Mouse (Mus musculus) naive thymus-derived CD4-positive, alpha-beta T cell, adult 2 months (primary cell): ENCODE data around the gene Mapkapk2.
A peak's percentile ranks its signal among the peaks of the same experiment; 100 is the strongest.

ENCODE experiments used
- DNase-seq: peaks from one replicate; pipeline ENCODE4 v3.0.0-alpha.2; 2011; ENCODE audit warnings: low read depth

The Mapkapk2 gene

GRCm38 (mm10) chr1:131020425-131021310 lies 77.0 kb downstream of the Mapkapk2 start:
- no peak for DNase-seq

- no peak for DNase-seq
Observed at GRCm38 (mm10) chr1:131019492-131020098, 78.0 kb downstream of the Mapkapk2 start, which contains the start of gene Il10. Il10 (plus strand) TSS chr1:131019845.

- DNase-seq = no peak
Observed at GRCm38 (mm10) chr1:131015879-131016278, 81.7 kb downstream of the Mapkapk2 start.

- no peak for DNase-seq
Observed at GRCm38 (mm10) chr1:131015281-131015680, 82.3 kb downstream of the Mapkapk2 start.

- DNase-seq = no peak
Observed at GRCm38 (mm10) chr1:131013926-131014325, 83.7 kb downstream of the Mapkapk2 start.

- DNase-seq = no peak
Observed at GRCm38 (mm10) chr1:131012494-131012893, 85.1 kb downstream of the Mapkapk2 start.

- no peak for DNase-seq
Observed at GRCm38 (mm10) chr1:131010201-131011153, 87.1 kb downstream of the Mapkapk2 start.

GRCm38 (mm10) chr1:131006069-131006468 lies 91.6 kb downstream of the Mapkapk2 start:
- peak; percentile 41 for DNase-seq
